Mouse (Mus musculus): ENCODE data around the gene Shisa9. TPM values are rescaled to one million over a fixed set of nuclear protein-coding genes. Genes with fewer than 3 reads are reported as not detected.

The Shisa9 gene
- polyA plus RNA-seq, 1 experiment from 2014 or later = 9.7 TPM

- Histone ChIP-seq H3K4me3 (replicated peaks) (no peak overlapping the region), H3K9ac (replicated peaks) (no peak overlapping the region), H3K36me3 (no peaks in the 10 kb centered on the region), H3K27me3 (replicated peaks) (no peaks in the 10 kb centered on the region), H3K27ac (replicated peaks) (no peak overlapping the region), H3K4me2 (no peak overlapping the region), H3K4me1 (peaks cover 2% of the 10 kb centered on the region), H3K9me3 (replicated peaks) (no peaks in the 10 kb centered on the region)
- ATAC-seq (ENCODE audit: low FRiP score) = no peak
- WGBS = 62% methylated on average over 3 of the region's 3 CpGs
These were observed 249.4 kb downstream of the Shisa9 start for GRCm38 (mm10) chr16:12233288-12233687.

GRCm38 (mm10) chr16:12234289-12234688, 250.4 kb downstream of the Shisa9 start:
- WGBS = 69% methylated on average over 2 of the region's 2 CpGs
- Histone ChIP-seq H3K4me2 (no peak overlapping the region), H3K4me3 (replicated peaks) (no peak overlapping the region), H3K9me3 (replicated peaks) (no peaks in the 10 kb centered on the region), H3K4me1 (peaks cover 2% of the 10 kb centered on the region), H3K27ac (replicated peaks) (no peak overlapping the region), H3K36me3 (no peaks in the 10 kb centered on the region), H3K9ac (replicated peaks) (no peak overlapping the region), H3K27me3 (replicated peaks) (no peaks in the 10 kb centered on the region)
- no peak for ATAC-seq (ENCODE audit: low FRiP score)

- H3K27me3 ChIP-seq (replicated peaks) = no peaks in the 10 kb centered on the region
- WGBS = 87% methylated on average over 4 of the region's 4 CpGs
- no peak overlapping the region for H3K9ac ChIP-seq (replicated peaks)
These were observed 254.7 kb downstream of the Shisa9 start for GRCm38 (mm10) chr16:12238611-12239010.

GRCm38 (mm10) chr16:12259361-12259760, 275.4 kb downstream of the Shisa9 start:
- H3K36me3 ChIP-seq = no peaks in the 10 kb centered on the region
- no peaks in the 10 kb centered on the region for H3K9me3 ChIP-seq (replicated peaks)
- no peaks in the 10 kb centered on the region for H3K27me3 ChIP-seq (replicated peaks)
- no peak overlapping the region for H3K4me2 ChIP-seq
- H3K9ac ChIP-seq (replicated peaks) = no peak overlapping the region
- no peak for ATAC-seq (ENCODE audit: low FRiP score)
- no peak overlapping the region for H3K27ac ChIP-seq (replicated peaks)
- H3K4me3 ChIP-seq (replicated peaks) = no peak overlapping the region
- H3K4me1 ChIP-seq = no peaks in the 10 kb centered on the region
- 9% methylated on average over 2 of the region's 2 CpGs for WGBS

More at GRCm38 (mm10) chr16:12238611-12239010, 254.7 kb downstream of the Shisa9 start:
- H3K4me3 ChIP-seq (replicated peaks) = no peak overlapping the region
- no peak overlapping the region for H3K4me2 ChIP-seq
- H3K4me1 ChIP-seq = no peaks in the 10 kb centered on the region; the same call in 1 of the 2 replicates
- no peak overlapping the region for H3K27ac ChIP-seq (replicated peaks)
- no peaks in the 10 kb centered on the region for H3K36me3 ChIP-seq
- ATAC-seq (ENCODE audit: low FRiP score) = no peak
- no peaks in the 10 kb centered on the region for H3K9me3 ChIP-seq (replicated peaks)

GRCm38 (mm10) chr16:12265828-12266227, 281.9 kb downstream of the Shisa9 start:
- WGBS = 89% methylated on average over 2 of the region's 2 CpGs
- H3K36me3 ChIP-seq = no peaks in the 10 kb centered on the region; the same call in 1 of the 2 replicates
- no peak overlapping the region for H3K4me2 ChIP-seq
- H3K4me3 ChIP-seq (replicated peaks) = no peak overlapping the region
- no peaks in the 10 kb centered on the region for H3K9me3 ChIP-seq (replicated peaks)
- ATAC-seq (ENCODE audit: low FRiP score) = no peak
- no peak overlapping the region for H3K27ac ChIP-seq (replicated peaks)
- H3K27me3 ChIP-seq (replicated peaks) = no peaks in the 10 kb centered on the region
- H3K4me1 ChIP-seq = no peaks in the 10 kb centered on the region
- H3K9ac ChIP-seq (replicated peaks) = no peak overlapping the region

GRCm38 (mm10) chr16:12300523-12300922, 316.6 kb downstream of the Shisa9 start:
- Histone ChIP-seq H3K4me2 (no peak overlapping the region), H3K4me1 (no peaks in the 10 kb centered on the region), H3K27ac (replicated peaks) (no peak overlapping the region), H3K9me3 (replicated peaks) (no peaks in the 10 kb centered on the region), H3K27me3 (replicated peaks) (no peaks in the 10 kb centered on the region), H3K4me3 (replicated peaks) (no peak overlapping the region), H3K36me3 (no peaks in the 10 kb centered on the region), H3K9ac (replicated peaks) (no peak overlapping the region)
- ATAC-seq (ENCODE audit: low FRiP score) = no peak
- 68% methylated on average over 5 of the region's 5 CpGs for WGBS

GRCm38 (mm10) chr16:12303420-12303819, 319.5 kb downstream of the Shisa9 start:
- Histone ChIP-seq H3K27ac (replicated peaks) (no peak overlapping the region), H3K27me3 (replicated peaks) (no peaks in the 10 kb centered on the region), H3K4me3 (replicated peaks) (no peak overlapping the region), H3K9me3 (replicated peaks) (no peaks in the 10 kb centered on the region), H3K9ac (replicated peaks) (no peak overlapping the region), H3K36me3 (no peaks in the 10 kb centered on the region), H3K4me2 (no peak overlapping the region), H3K4me1 (no peaks in the 10 kb centered on the region)
- no peak for ATAC-seq (ENCODE audit: low FRiP score)

GRCm38 (mm10) chr16:12307318-12307965, 323.5 kb downstream of the Shisa9 start:
- Histone ChIP-seq H3K27ac (replicated peaks) (no peak overlapping the region), H3K36me3 (no peaks in the 10 kb centered on the region), H3K4me1 (no peaks in the 10 kb centered on the region), H3K9me3 (replicated peaks) (no peaks in the 10 kb centered on the region), H3K4me3 (replicated peaks) (no peak overlapping the region), H3K27me3 (replicated peaks) (no peaks in the 10 kb centered on the region), H3K9ac (replicated peaks) (no peak overlapping the region), H3K4me2 (no peak overlapping the region)
- ATAC-seq (ENCODE audit: low FRiP score) = no peak
- 86% methylated on average over 3 of the region's 3 CpGs for WGBS

- H3K27ac ChIP-seq (replicated peaks) = no peak overlapping the region
- no peaks in the 10 kb centered on the region for H3K9me3 ChIP-seq (replicated peaks)
- no peak overlapping the region for H3K4me2 ChIP-seq
- no peaks in the 10 kb centered on the region for H3K4me1 ChIP-seq
- no peak for ATAC-seq (ENCODE audit: low FRiP score)
- H3K36me3 ChIP-seq = no peaks in the 10 kb centered on the region
- H3K4me3 ChIP-seq (replicated peaks) = no peak overlapping the region
- no peak overlapping the region for H3K9ac ChIP-seq (replicated peaks)
- H3K27me3 ChIP-seq (replicated peaks) = no peaks in the 10 kb centered on the region
These were observed 325.9 kb downstream of the Shisa9 start for GRCm38 (mm10) chr16:12309826-12310225.

- H3K9ac ChIP-seq (replicated peaks) = no peak overlapping the region
- H3K9me3 ChIP-seq (replicated peaks) = no peaks in the 10 kb centered on the region
- H3K27me3 ChIP-seq (replicated peaks) = no peaks in the 10 kb centered on the region
- H3K4me1 ChIP-seq = no peaks in the 10 kb centered on the region
- no peaks in the 10 kb centered on the region for H3K36me3 ChIP-seq
- ATAC-seq (ENCODE audit: low FRiP score) = no peak
- H3K4me2 ChIP-seq = no peak overlapping the region
- no peak overlapping the region for H3K27ac ChIP-seq (replicated peaks)
- H3K4me3 ChIP-seq (replicated peaks) = no peak overlapping the region
These were observed 331.7 kb downstream of the Shisa9 start for GRCm38 (mm10) chr16:12315627-12316026.
